Mouse (Mus musculus) lung, embryonic 16.5 days (tissue): ENCODE results near the gene Tbc1d7. TPM values are rescaled to one million over a fixed set of nuclear protein-coding genes. Genes with fewer than 3 reads are reported as not detected.
A peak's percentile ranks its signal among the peaks of the same experiment; 100 is the strongest.

Source experiments
- ATAC-seq: fragments of 200-750 bp; cut with Nextera tagmentation; 2 replicates; pipeline ENCODE4 v1.8.0; 2017; ENCODE audit warnings: low read depth, mild to moderate bottlenecking, moderate library complexity
- H3K27ac ChIP-seq: fragments of 300-500 bp; sonication (generic); 2 replicates; pipeline ENCODE4 v1.5.1; 2014; ENCODE audit warnings: mild to moderate bottlenecking, control low read depth, low read length
- H3K27me3 ChIP-seq: fragments of 300-500 bp; sonication (generic); 2 replicates; pipeline ENCODE4 v1.6.1; 2014; ENCODE audit warnings: low read depth, low read length, mixed read lengths; ENCODE audit not compliant: control insufficient read depth, insufficient read depth
- H3K36me3 ChIP-seq: fragments of 300-500 bp; sonication (generic); 2 replicates; pipeline ENCODE4 v1.6.1; 2014; ENCODE audit warnings: low read length; ENCODE audit not compliant: control insufficient read depth, insufficient read depth
- H3K4me1 ChIP-seq: fragments of 300-500 bp; sonication (generic); replicated peaks from 2 replicates; pipeline ENCODE4 v1.6.1; 2014; ENCODE audit warnings: low read length, mixed read lengths; ENCODE audit not compliant: control insufficient read depth, insufficient read depth
- H3K4me2 ChIP-seq: fragments of 300-500 bp; sonication (generic); 2 replicates; pipeline ENCODE4 v1.6.1; 2014; ENCODE audit warnings: low read depth, low read length, control low read depth
- H3K4me3 ChIP-seq: fragments of 300-500 bp; sonication (generic); 2 replicates; pipeline ENCODE4 v1.5.1; 2014; ENCODE audit warnings: mild to moderate bottlenecking, low read length, control low read depth
- H3K9ac ChIP-seq: fragments of 300-500 bp; sonication (generic); 2 replicates; pipeline ENCODE4 v1.6.1; 2014; ENCODE audit warnings: low read length, control low read depth
- H3K9me3 ChIP-seq: fragments of 300-500 bp; sonication (generic); 2 replicates; pipeline ENCODE4 v1.6.1; 2016; ENCODE audit warnings: low read length; ENCODE audit not compliant: control insufficient read depth
- WGBS: fragments of 180-500 bp; shearing (Covaris S2); extraction: QIAGEN DNeasy Blood & Tissue Kit; methylation state at CpG from one replicate; pipeline ENCODE4 v1.1.7; 2014; 5-methylcytosine and 5-hydroxymethylcytosine counted together
- polyA plus RNA-seq: library from polyadenylated mRNA; unstranded; fragments of >200 nt; fragmentation: Nextera tagmentation; extraction: Ambion mirVana; gene quantifications from 2 replicates; pipeline ENCODE4 v1.2.1, GENCODE M21; 2015

Gene Tbc1d7
- polyA plus RNA-seq, 1 experiment from 2014 or later: 44.4 TPM

GRCm38 (mm10) chr13:43183248-43184055, 12.2 kb upstream of the Tbc1d7 start:
- Histone ChIP-seq H3K4me2 (peak overlapping the region; percentile 57), H3K9ac (peak overlapping the region; percentile 52), H3K9me3 (no peaks in the 10 kb centered on the region), H3K27me3 (no peaks in the 10 kb centered on the region), H3K4me1 (peaks cover 11% of the 10 kb centered on the region), H3K36me3 (no peaks in the 10 kb centered on the region), H3K4me3 (peak overlapping the region; percentile 38), H3K27ac (peak overlapping the region; percentile 23; the same call in 1 of the 2 replicates)
- WGBS: 36% methylated on average over 8 of the region's 8 CpGs
- ATAC-seq: peak; percentile 71

GRCm38 (mm10) chr13:43182465-43183201, 11.3 kb upstream of the Tbc1d7 start:
- Histone ChIP-seq H3K36me3 (no peaks in the 10 kb centered on the region), H3K9me3 (no peaks in the 10 kb centered on the region), H3K27ac (peak overlapping the region; percentile 23; the same call in 1 of the 2 replicates), H3K4me1 (peaks cover 11% of the 10 kb centered on the region), H3K27me3 (no peaks in the 10 kb centered on the region), H3K4me2 (peak overlapping the region; percentile 57), H3K9ac (peak overlapping the region; percentile 52), H3K4me3 (peak overlapping the region; percentile 38)
- 5% methylated on average over 14 of the region's 14 CpGs for WGBS
- peak; percentile 73 for ATAC-seq

GRCm38 (mm10) chr13:43181104-43181503, 9.8 kb upstream of the Tbc1d7 start:
- Histone ChIP-seq H3K9ac (no peak overlapping the region), H3K4me2 (no peak overlapping the region), H3K27ac (no peak overlapping the region), H3K9me3 (no peaks in the 10 kb centered on the region), H3K27me3 (no peaks in the 10 kb centered on the region), H3K4me1 (peaks cover 11% of the 10 kb centered on the region), H3K36me3 (no peaks in the 10 kb centered on the region), H3K4me3 (no peak overlapping the region)
- 63% methylated on average over 7 of the region's 7 CpGs for WGBS
- no peak for ATAC-seq

- no peak overlapping the region for H3K4me3 ChIP-seq
- no peak for ATAC-seq
- H3K9ac ChIP-seq: no peak overlapping the region
- peaks cover 2% of the 10 kb centered on the region; the same call in 1 of the 2 replicates for H3K4me1 ChIP-seq
- H3K9me3 ChIP-seq: no peaks in the 10 kb centered on the region
- H3K27ac ChIP-seq: no peak overlapping the region
- H3K27me3 ChIP-seq: no peaks in the 10 kb centered on the region
- no peak overlapping the region for H3K4me2 ChIP-seq
- H3K36me3 ChIP-seq: no peaks in the 10 kb centered on the region
- 75% methylated on average over 7 of the region's 7 CpGs for WGBS
These were observed 6.0 kb upstream of the Tbc1d7 start for GRCm38 (mm10) chr13:43177317-43177716.

GRCm38 (mm10) chr13:43176676-43177075, 5.4 kb upstream of the Tbc1d7 start:
- Histone ChIP-seq H3K36me3 (no peaks in the 10 kb centered on the region), H3K4me1 (0 out of 2 replicates have a peak, but pooled peaks cover 3% of the 10 kb centered on the region), H3K4me3 (no peak overlapping the region), H3K9me3 (no peaks in the 10 kb centered on the region), H3K27ac (no peak overlapping the region), H3K27me3 (no peaks in the 10 kb centered on the region), H3K4me2 (no peak overlapping the region), H3K9ac (no peak overlapping the region)
- 85% methylated on average over 3 of the region's 3 CpGs for WGBS
- no peak for ATAC-seq

GRCm38 (mm10) chr13:43173262-43173661, 2.0 kb upstream of the Tbc1d7 start:
- Histone ChIP-seq H3K9ac (no peak overlapping the region), H3K4me1 (peaks cover 3% of the 10 kb centered on the region; the same call in 1 of the 2 replicates), H3K4me2 (0 out of 2 replicates have a peak overlapping the region, but pooled peaks have one; percentile 1), H3K9me3 (no peaks in the 10 kb centered on the region), H3K27ac (no peak overlapping the region), H3K27me3 (no peaks in the 10 kb centered on the region), H3K4me3 (no peak overlapping the region), H3K36me3 (no peaks in the 10 kb centered on the region)
- 14% methylated on average over 9 of the region's 9 CpGs for WGBS
- ATAC-seq: peak; percentile 37; the same call in 1 of the 2 replicates

- Histone ChIP-seq H3K4me2 (peak overlapping the region; percentile 68), H3K9me3 (no peaks in the 10 kb centered on the region), H3K4me1 (peaks cover 3% of the 10 kb centered on the region; the same call in 1 of the 2 replicates), H3K27me3 (no peaks in the 10 kb centered on the region), H3K27ac (no peak overlapping the region), H3K9ac (peak overlapping the region; percentile 73; the same call in 1 of the 2 replicates), H3K4me3 (peak overlapping the region; percentile 75), H3K36me3 (no peaks in the 10 kb centered on the region)
- WGBS: 30% methylated on average over 14 of the region's 14 CpGs
- no peak for ATAC-seq
These were observed 874 bp upstream of the Tbc1d7 start for GRCm38 (mm10) chr13:43172036-43172713.

GRCm38 (mm10) chr13:43167721-43168120, 3.6 kb downstream of the Tbc1d7 start:
- ATAC-seq: no peak

More at GRCm38 (mm10) chr13:43167721-43168120, 3.6 kb downstream of the Tbc1d7 start:
- WGBS: 79% methylated on average over 9 of the region's 9 CpGs
- Histone ChIP-seq H3K4me3 (no peak overlapping the region), H3K27me3 (no peaks in the 10 kb centered on the region), H3K27ac (no peak overlapping the region), H3K9me3 (no peaks in the 10 kb centered on the region), H3K4me2 (no peak overlapping the region), H3K4me1 (peaks cover 3% of the 10 kb centered on the region; the same call in 1 of the 2 replicates), H3K36me3 (peaks cover 4% of the 10 kb centered on the region; the same call in 1 of the 2 replicates), H3K9ac (no peak overlapping the region)
